Mouse (Mus musculus) R1 (cell line): ENCODE data around the gene Cachd1.

Experiments used
- DNase-seq: peaks from one replicate; pipeline ENCODE4 v3.0.0-alpha.2; 2018; ENCODE audit warnings: low read depth, low spot score

The Cachd1 gene

GRCm38 (mm10) chr4:100865423-100865822 lies 88.9 kb downstream of the Cachd1 start:
- DNase-seq, result no peak

GRCm38 (mm10) chr4:100865962-100866703 lies 89.7 kb downstream of the Cachd1 start:
- no peak for DNase-seq

- DNase-seq, result no peak
Measured at GRCm38 (mm10) chr4:100877351-100877750, 100.9 kb downstream of the Cachd1 start.

GRCm38 (mm10) chr4:100879414-100879813 lies 102.9 kb downstream of the Cachd1 start:
- no peak for DNase-seq

GRCm38 (mm10) chr4:100880075-100880474 lies 103.6 kb downstream of the Cachd1 start:
- no peak for DNase-seq

GRCm38 (mm10) chr4:100885793-100886742 lies 109.6 kb downstream of the Cachd1 start:
- DNase-seq, result peak; percentile 56

GRCm38 (mm10) chr4:100886743-100887416 lies 110.4 kb downstream of the Cachd1 start:
- no peak for DNase-seq

- DNase-seq, result no peak
Measured at GRCm38 (mm10) chr4:100890106-100890970, 113.9 kb downstream of the Cachd1 start.

- DNase-seq, result no peak
Measured at GRCm38 (mm10) chr4:100893739-100894138, 117.3 kb downstream of the Cachd1 start.

GRCm38 (mm10) chr4:100894142-100894541 lies 117.7 kb downstream of the Cachd1 start:
- DNase-seq, result no peak

GRCm38 (mm10) chr4:100896260-100897010 lies 120.0 kb downstream of the Cachd1 start:
- no peak for DNase-seq

GRCm38 (mm10) chr4:100897943-100898342 lies 121.5 kb downstream of the Cachd1 start:
- no peak for DNase-seq

- DNase-seq, result peak; percentile 7
Measured at GRCm38 (mm10) chr4:100909694-100910340, 133.3 kb downstream of the Cachd1 start.

- DNase-seq, result peak; percentile 8
Measured at GRCm38 (mm10) chr4:100910605-100911330, 134.3 kb downstream of the Cachd1 start.

GRCm38 (mm10) chr4:100911658-100912057 lies 135.2 kb downstream of the Cachd1 start:
- DNase-seq, result peak; percentile 38

GRCm38 (mm10) chr4:100913666-100914065 lies 137.2 kb downstream of the Cachd1 start:
- DNase-seq, result no peak

GRCm38 (mm10) chr4:100914532-100914931 lies 138.1 kb downstream of the Cachd1 start:
- DNase-seq, result no peak

- DNase-seq, result no peak
Measured at GRCm38 (mm10) chr4:100915093-100915492, 138.6 kb downstream of the Cachd1 start.

- no peak for DNase-seq
Measured at GRCm38 (mm10) chr4:100917511-100917910, 141.0 kb downstream of the Cachd1 start.
